Mouse (Mus musculus) heart, embryonic 10.5 days (tissue): ENCODE results near the gene Pnp2. TPM values are rescaled to one million over a fixed set of nuclear protein-coding genes. Genes with fewer than 3 reads are reported as not detected.
A peak's percentile ranks its signal among the peaks of the same experiment; 100 is the strongest.
"Not testable (repeated sequence)": the region's sequence is repeated elsewhere in the genome, so short reads cannot be mapped to it uniquely, and the experiment has no call there.

ENCODE experiments used
- DNase-seq: peaks from one replicate; pipeline ENCODE4 v3.0.0-alpha.2; 2017; ENCODE audit warnings: low spot score
- H3K27ac ChIP-seq: fragments of 300-500 bp; sonication (generic); 2 replicates; pipeline ENCODE4 v1.5.1; 2016; ENCODE audit warnings: mild to moderate bottlenecking
- H3K27me3 ChIP-seq: fragments of 300-500 bp; sonication (generic); 2 replicates; pipeline ENCODE4 v1.6.1; 2016; ENCODE audit warnings: mild to moderate bottlenecking; ENCODE audit not compliant: poor library complexity, insufficient read depth, severe bottlenecking
- H3K36me3 ChIP-seq: fragments of 300-500 bp; sonication (generic); 2 replicates; pipeline ENCODE4 v1.6.1; 2016; ENCODE audit warnings: mild to moderate bottlenecking, moderate library complexity
- H3K4me1 ChIP-seq: fragments of 300-500 bp; sonication (generic); 2 replicates; pipeline ENCODE4 v1.6.1; 2016; ENCODE audit warnings: mild to moderate bottlenecking
- H3K4me3 ChIP-seq: fragments of 300-500 bp; sonication (generic); 2 replicates; pipeline ENCODE4 v1.5.1; 2016; ENCODE audit warnings: mild to moderate bottlenecking, moderate library complexity
- H3K9me3 ChIP-seq: fragments of 300-500 bp; sonication (generic); 2 replicates; pipeline ENCODE4 v1.6.1; 2016; ENCODE audit warnings: mild to moderate bottlenecking, moderate library complexity
- WGBS: fragments of 180-500 bp; shearing (Covaris S2); methylation state at CpG from one replicate; pipeline ENCODE4 v1.1.7; 2016; 5-methylcytosine and 5-hydroxymethylcytosine counted together
- polyA plus RNA-seq: library from polyadenylated mRNA; unstranded; fragments of >200 nt; fragmentation: Nextera tagmentation; extraction: Ambion mirVana; gene quantifications from 2 replicates; pipeline ENCODE4 v1.2.1, GENCODE M21; 2016

Gene Pnp2
- 0.34 TPM in 1 of 2 replicates, not detected in the other for polyA plus RNA-seq

DNA sequence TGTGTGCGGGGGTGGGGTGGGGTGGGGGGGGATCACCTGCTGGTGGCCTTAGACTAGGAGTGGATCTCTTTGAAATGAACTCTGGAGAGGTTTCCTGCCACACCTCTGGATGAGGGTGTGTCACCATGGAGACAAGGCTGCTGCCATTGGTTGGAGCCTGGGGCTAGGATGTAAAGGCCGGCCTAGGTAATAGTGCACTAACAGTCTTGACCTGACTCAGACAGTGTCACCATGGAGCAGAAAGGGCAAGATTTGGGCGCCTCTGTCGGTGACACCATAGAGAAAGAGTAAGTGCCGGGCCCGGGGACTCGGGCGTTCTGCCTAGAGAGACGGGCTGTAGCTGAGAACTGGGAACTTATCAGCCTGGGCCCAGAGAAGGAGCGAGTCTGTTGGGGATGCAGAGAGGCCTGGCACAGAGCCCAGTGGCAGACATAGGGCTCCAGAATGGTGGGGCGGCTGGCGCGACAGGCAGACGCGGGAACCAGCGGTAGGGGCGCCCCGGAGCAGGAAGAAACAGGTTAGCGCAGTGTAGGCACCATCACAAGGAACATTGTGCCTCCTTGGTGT, at the start of gene Pnp2:
Pnp2 (plus strand) TSS at position 51 of the 567 bp plus-strand sequence.
- WGBS: 7% methylated on average over 19 of the region's 19 CpGs
- H3K27ac ChIP-seq, H3K36me3 ChIP-seq, H3K9me3 ChIP-seq, DNase-seq, H3K4me1 ChIP-seq, H3K27me3 ChIP-seq: not testable (repeated sequence)
- H3K4me3 ChIP-seq: peak within 1 kb of the TSS; percentile 25

DNA sequence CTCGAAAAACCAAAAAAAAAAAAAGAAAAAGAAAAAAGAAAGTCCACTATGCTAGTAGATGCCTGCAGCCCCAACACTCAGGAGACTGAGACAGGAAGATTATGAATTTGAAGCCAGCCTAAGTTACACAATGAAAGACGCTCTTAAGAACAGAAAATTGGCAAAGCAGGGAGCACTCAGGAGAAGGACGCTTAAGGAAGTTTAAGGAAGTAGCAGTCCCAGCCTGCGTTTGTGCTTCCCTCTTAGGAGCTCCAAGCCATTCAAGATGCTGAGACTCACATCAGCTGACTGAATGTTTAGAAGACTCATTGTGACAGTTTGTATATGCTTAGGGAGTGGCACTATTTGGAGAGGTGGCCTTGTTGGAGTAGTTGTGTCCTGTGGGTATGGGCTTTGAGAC, 47.7 kb upstream of the Pnp2 start:
- Histone ChIP-seq H3K4me1 (peaks cover 5% of the 10 kb centered on the region; the same call in 1 of the 2 replicates), H3K9me3 (no peaks in the 10 kb centered on the region), H3K27me3 (no peaks in the 10 kb centered on the region), H3K27ac (no peak overlapping the region), H3K36me3 (peaks cover 9% of the 10 kb centered on the region), H3K4me3 (no peak overlapping the region)
- no peak for DNase-seq
- 81% methylated on average over 4 of the region's 4 CpGs for WGBS

DNA sequence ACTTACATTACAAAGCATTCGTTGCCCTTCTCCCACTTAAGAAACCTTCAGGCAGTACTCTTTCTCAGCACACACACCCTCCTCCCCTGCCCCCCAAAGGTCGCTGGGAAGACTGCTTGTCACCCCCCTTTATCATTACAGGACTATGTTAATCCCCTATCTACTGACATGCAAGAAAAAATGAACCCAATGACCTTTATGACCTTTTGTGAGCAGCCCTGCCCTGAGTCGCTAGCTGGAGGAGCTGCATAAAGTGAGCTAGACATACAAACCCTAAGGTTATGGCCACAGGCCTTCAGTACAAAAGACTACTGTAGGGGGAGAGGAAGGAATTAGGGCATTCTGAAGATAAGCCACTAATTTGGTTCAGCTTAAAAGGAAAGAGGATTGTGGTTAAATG, 44.4 kb upstream of the Pnp2 start:
- H3K27me3 ChIP-seq: no peaks in the 10 kb centered on the region
- no peak overlapping the region for H3K4me3 ChIP-seq
- H3K27ac ChIP-seq: no peak overlapping the region
- peaks cover 38% of the 10 kb centered on the region for H3K36me3 ChIP-seq
- DNase-seq: no peak
- no peaks in the 10 kb centered on the region for H3K4me1 ChIP-seq
- no peaks in the 10 kb centered on the region for H3K9me3 ChIP-seq
- 48% methylated on average over 3 of the region's 3 CpGs for WGBS

DNA sequence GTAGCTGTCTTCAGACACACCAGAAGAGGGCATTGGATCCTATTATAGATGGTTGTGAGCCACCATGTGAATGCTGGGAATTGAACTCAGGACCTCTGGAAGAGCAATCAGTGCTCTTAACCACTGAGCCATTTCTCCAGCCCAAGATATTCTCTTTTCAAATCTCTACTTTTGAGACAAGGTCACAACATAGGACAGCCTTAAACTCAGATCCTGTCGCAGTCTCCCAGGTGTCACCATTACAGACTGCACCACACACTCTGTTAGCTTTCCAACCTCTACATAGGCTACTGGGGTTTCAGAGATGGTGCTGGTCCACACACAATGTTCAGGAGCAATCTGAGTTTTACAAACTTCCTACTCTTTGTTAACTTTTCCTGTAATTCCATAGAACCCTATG, 32.4 kb upstream of the Pnp2 start:
- H3K27ac ChIP-seq, DNase-seq: not testable (repeated sequence)
- WGBS: 71% methylated on average over 1 of the region's 1 CpGs

DNA sequence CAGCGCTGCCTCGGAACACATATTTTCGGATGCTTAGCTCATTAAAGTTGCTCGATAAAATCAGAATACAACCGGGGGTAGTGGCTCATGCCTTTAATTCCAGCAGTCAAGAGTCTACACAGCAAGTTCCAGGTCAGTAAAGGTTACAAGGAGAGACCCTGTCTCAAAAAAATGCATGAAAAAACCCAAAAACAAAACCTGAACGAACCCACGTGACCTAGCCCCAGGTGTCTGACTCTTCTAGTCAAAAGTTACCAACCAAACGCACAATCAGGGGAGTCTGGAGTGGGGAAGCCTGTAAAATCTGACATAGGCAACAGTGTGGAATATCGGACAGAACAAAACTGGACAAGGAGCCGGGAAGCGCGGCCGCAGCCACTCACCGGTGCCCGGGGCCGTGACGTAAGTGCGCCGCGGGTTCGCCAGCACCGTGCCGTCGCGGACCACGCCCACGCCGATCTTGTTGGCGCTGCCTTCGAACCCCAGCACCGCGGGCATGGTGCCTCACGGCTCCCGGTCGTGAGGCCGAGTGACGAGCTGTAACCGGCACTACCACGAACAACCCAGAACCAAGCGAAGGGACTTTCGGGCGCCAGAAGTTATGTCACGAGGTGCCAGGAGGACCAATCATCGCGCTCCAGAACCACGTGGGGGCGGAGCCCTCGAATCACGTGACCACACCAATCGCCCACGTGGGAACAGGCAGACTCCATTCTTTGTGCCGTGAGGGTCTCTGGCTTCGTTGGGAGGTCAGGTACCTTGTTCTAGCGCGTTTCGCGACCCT, 31.3 kb upstream of the Pnp2 start, which contains the start of the genes Osgep and Apex1:
Osgep (minus strand) TSS at position 613 of the 784 bp plus-strand sequence.
Apex1 (plus strand) TSS at position 688 of the 784 bp plus-strand sequence.
- no peaks in the 10 kb centered on the region for H3K9me3 ChIP-seq
- WGBS: under 1% methylated on average over 57 of the region's 57 CpGs
- no peaks in the 10 kb centered on the region for H3K27me3 ChIP-seq
- DNase-seq: peak; percentile 98
- H3K4me3 ChIP-seq: peak within 1 kb of the TSS; percentile 80
- peaks cover 9% of the 10 kb centered on the region; the same call in 1 of the 2 replicates for H3K4me1 ChIP-seq
- H3K36me3 ChIP-seq: peaks cover 46% of the 10 kb centered on the region
- H3K27ac ChIP-seq: peak within 1 kb of the TSS; percentile 94

More for the DNA sequence above, 32.4 kb upstream of the Pnp2 start:
- Histone ChIP-seq H3K36me3 (peaks cover 37% of the 10 kb centered on the region), H3K4me3 (peak overlapping the region; percentile 80)
- H3K9me3 ChIP-seq, H3K4me1 ChIP-seq, H3K27me3 ChIP-seq: not testable (repeated sequence)

DNA sequence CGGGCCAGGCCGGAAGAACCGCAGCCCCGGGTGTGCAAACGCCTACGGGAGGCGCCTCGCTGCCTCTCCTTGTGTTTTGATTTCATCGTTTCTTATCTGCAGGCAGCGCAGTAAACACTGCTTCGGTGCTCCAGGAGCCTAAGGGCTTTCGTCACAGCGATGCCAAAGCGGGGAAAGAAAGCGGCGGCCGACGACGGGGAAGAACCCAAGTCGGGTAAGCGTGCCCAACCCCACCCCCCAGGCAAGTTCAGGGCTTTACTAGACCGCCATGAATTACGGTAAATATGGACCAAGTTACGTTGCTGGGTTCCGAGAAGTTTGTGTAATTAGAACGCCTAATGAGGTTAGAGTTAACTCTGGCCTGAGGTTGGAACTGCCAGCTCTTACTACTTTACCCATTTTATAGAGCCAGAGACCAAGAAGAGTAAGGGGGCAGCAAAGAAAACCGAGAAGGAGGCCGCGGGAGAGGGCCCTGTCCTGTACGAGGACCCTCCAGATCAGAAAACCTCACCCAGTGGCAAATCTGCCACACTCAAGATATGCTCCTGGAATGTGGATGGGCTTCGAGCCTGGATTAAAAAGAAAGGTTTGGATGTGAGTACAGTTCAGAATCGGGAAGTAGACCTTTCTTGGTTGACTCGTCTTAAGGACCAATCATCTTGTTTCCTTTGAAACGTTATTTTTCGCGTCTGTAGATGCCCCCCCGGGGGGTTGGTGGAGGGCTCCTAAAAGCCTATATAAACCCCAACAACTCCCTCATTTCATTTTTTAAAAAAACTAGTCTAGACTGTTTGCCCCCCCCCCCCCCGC, 30.5 kb upstream of the Pnp2 start:
- H3K4me3 ChIP-seq: peak overlapping the region; percentile 80
- H3K9me3 ChIP-seq: no peaks in the 10 kb centered on the region
- H3K27ac ChIP-seq: peak overlapping the region; percentile 94
- no peak for DNase-seq
- peaks cover 16% of the 10 kb centered on the region; the same call in 1 of the 2 replicates for H3K4me1 ChIP-seq
- peaks cover 39% of the 10 kb centered on the region for H3K36me3 ChIP-seq
- H3K27me3 ChIP-seq: no peaks in the 10 kb centered on the region
- 1% methylated on average over 38 of the region's 38 CpGs for WGBS

DNA sequence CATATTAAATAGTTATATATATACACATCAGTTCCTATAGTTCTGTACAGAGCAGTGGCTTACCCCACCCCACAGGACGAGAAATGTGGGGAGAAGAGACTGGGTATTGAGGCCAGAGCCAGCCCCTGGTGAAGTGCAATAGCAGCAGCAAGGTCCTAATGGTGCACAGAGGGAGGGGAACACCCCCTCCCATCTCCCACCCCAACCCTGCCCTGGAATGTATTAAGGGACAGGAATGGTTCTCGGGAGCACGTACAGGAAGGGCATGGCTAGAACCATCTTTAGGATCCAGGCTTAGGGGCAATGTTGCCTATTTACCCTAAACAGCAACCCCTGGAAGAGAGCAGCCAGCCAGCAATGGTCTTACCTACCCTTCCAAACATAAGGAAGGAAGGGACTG, 28.4 kb upstream of the Pnp2 start:
- 84% methylated on average over 3 of the region's 3 CpGs for WGBS
- no peak overlapping the region for H3K27ac ChIP-seq
- no peaks in the 10 kb centered on the region for H3K9me3 ChIP-seq
- no peak overlapping the region for H3K4me3 ChIP-seq
- H3K27me3 ChIP-seq: no peaks in the 10 kb centered on the region
- H3K4me1 ChIP-seq: peaks cover 16% of the 10 kb centered on the region; the same call in 1 of the 2 replicates
- no peak for DNase-seq
- H3K36me3 ChIP-seq: peaks cover 35% of the 10 kb centered on the region

DNA sequence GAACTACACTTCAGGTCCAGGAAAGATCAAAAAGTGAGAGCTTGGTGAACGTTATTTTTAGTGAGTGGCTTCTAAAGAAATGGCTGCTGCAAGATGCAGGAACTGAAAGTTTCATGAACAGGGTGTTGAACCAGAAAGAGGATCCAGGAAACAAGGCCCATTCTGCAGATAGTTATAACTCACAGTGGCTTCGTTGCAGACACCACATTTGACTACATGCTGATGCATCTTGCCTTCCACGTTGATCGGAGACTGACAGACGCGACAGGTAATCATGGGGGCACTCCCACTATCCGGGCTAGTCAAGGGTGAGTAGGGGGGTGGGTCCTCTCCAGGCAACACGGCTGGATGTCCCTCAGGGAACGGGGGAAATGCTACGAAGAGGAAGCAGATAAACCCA, 25.8 kb upstream of the Pnp2 start:
- H3K9me3 ChIP-seq: no peaks in the 10 kb centered on the region
- peak overlapping the region; percentile 96 for H3K27ac ChIP-seq
- 19% methylated on average over 10 of the region's 10 CpGs for WGBS
- peaks cover 11% of the 10 kb centered on the region; the same call in 1 of the 2 replicates for H3K4me1 ChIP-seq
- no peak for DNase-seq
- H3K27me3 ChIP-seq: no peaks in the 10 kb centered on the region
- H3K4me3 ChIP-seq: peak overlapping the region; percentile 98
- H3K36me3 ChIP-seq: peaks cover 35% of the 10 kb centered on the region

DNA sequence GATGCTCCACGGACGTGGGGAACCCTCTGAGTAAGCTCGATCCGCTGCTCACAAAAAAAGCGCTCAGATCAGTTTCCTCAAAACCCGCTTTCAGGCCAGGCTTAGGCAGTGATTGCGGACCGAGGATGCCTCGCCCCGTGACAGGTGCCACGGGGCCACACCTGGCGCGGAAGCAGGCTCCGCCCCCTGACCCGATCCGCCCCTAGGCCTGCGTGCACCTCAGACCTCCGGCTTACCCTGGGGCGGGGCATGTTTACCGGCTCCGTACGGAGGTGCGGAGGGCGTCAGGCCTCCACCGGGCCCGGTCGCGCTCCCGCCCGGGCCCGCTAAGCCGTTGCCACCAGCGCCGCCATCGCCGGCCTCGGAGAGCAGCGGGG, 25.4 kb upstream of the Pnp2 start:
- Histone ChIP-seq H3K27ac (peak overlapping the region; percentile 96), H3K4me1 (peaks cover 11% of the 10 kb centered on the region; the same call in 1 of the 2 replicates), H3K9me3 (no peaks in the 10 kb centered on the region), H3K27me3 (no peaks in the 10 kb centered on the region), H3K4me3 (peak overlapping the region; percentile 98), H3K36me3 (peaks cover 35% of the 10 kb centered on the region)
- under 1% methylated on average over 37 of the region's 38 CpGs for WGBS
- DNase-seq: no peak

DNA sequence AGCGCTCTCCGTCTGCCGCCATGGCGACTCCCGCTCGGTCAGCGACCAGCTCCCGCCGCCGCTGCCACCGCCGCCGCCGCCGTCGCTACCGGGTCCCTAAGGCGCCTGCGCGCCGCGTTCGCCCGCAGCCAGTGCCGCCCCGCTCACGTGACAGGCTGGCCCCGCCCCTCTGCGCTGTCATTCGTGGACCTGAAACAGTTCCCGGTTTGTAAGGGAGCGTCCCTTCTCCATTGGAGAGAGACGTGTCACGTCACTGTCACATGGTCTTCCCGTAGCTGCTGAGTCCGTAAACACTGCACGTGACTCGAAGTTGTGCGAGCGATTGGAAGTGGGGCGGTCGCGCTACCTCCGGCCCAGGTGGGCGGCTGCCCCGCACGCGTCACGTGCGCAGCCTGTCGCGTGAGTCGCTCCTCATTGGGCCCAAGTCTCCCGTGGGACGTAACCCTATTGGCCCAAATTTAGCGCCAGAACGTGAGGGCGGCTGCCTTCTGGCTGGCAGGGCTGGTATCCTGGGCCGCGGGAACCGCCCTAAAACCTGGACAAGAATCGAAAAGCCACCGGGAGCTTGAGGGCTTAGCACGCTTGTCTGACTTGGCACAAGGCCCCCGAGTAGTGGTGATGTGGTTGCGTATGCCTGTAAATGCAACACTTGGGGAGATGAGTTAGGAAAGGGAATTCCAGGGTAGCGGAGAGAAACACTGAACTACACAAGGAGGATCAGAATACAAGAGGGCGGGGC, 24.9 kb upstream of the Pnp2 start, which contains the start of the genes Pip4p1 and Pnp:
Pip4p1 (minus strand) TSS at position 103 of the 739 bp plus-strand sequence.
Pnp (plus strand) TSS at position 329 of the 739 bp plus-strand sequence.
- Histone ChIP-seq H3K27me3 (no peaks in the 10 kb centered on the region), H3K9me3 (no peaks in the 10 kb centered on the region), H3K4me3 (peak within 1 kb of the TSS; percentile 98), H3K36me3 (peaks cover 35% of the 10 kb centered on the region), H3K4me1 (peaks cover 11% of the 10 kb centered on the region; the same call in 1 of the 2 replicates), H3K27ac (peak within 1 kb of the TSS; percentile 96)
- DNase-seq: peak; percentile 100
- under 1% methylated on average over 68 of the region's 68 CpGs for WGBS

DNA sequence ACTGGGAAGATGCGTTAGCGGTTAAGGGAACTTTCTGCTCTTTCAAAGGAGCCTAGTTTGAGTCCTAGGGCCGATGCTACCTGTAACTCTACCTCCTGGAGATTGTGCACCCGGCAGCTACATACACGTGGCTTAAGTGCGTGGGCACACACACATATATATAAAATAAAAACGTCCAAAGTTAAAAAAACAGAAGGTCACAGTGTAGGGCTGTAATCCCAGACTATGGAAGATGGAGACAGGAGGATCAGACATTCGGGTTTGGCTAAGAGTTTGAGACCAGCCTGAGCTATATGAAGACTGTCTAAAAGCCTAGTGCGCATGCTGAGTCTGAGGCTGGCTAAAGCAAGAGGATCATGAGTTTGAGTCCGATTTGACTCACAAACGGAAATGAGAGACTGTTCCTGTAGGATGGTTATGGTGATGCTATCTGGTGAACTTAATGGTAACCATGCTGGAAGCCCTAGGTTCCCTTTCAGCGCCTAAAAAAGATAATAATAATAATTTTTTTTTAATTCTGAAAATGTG, 24.2 kb upstream of the Pnp2 start:
- 10% methylated on average over 12 of the region's 12 CpGs for whole genome bisulfite sequencing
- DNase-seq: no peak

DNA sequence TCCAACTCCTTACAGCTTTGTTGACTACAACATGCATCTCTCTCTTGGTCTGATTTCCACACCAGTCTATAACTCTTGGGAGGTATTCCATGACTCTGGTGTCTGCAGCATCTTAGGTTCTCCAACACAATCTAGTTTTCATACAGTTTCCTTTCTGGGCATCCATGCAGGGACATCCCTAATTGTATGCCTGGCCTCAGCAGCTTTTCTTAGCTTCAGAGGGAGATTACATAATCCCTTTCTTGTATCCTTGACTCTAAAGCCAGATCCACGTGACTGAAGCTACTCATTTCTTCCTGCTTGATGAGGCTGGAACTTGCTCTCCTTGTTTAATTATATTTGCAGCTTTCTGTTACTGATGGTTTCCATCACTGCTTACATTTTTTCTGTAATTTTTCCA, 19.1 kb upstream of the Pnp2 start:
- Histone ChIP-seq H3K9me3 (no peaks in the 10 kb centered on the region), H3K4me1 (no peaks in the 10 kb centered on the region), H3K36me3 (no peaks in the 10 kb centered on the region), H3K27me3 (no peaks in the 10 kb centered on the region), H3K4me3 (no peak overlapping the region), H3K27ac (no peak overlapping the region)
- DNase-seq: no peak
- 65% methylated on average over 1 of the region's 1 CpGs for WGBS

More for the DNA sequence above, 24.2 kb upstream of the Pnp2 start:
- H3K4me3 ChIP-seq: peak overlapping the region; percentile 98
- H3K27ac ChIP-seq: peak overlapping the region; percentile 96
- no peaks in the 10 kb centered on the region for H3K9me3 ChIP-seq
- H3K4me1 ChIP-seq: peaks cover 9% of the 10 kb centered on the region; the same call in 1 of the 2 replicates
- H3K27me3 ChIP-seq: no peaks in the 10 kb centered on the region
- H3K36me3 ChIP-seq: peaks cover 29% of the 10 kb centered on the region
